Mouse (Mus musculus) hindbrain, embryonic 16.5 days (tissue): ENCODE data around the gene Vmn2r37. TPM values are rescaled to one million over a fixed set of nuclear protein-coding genes. Genes with fewer than 3 reads are reported as not detected.
"Not testable (repeated sequence)": the region's sequence is repeated elsewhere in the genome, so short reads cannot be mapped to it uniquely, and the experiment has no call there.

Source experiments
- ATAC-seq: fragments of 200-750 bp; cut with Nextera tagmentation; 2 replicates; pipeline ENCODE4 v1.8.0; 2017; ENCODE audit warnings: moderate TSS enrichment, moderate library complexity
- H3K27ac ChIP-seq: fragments of 300-500 bp; sonication (generic); 2 replicates; pipeline ENCODE4 v1.5.1; 2014; ENCODE audit warnings: low read depth, mild to moderate bottlenecking, control low read depth, low read length, moderate library complexity
- H3K27me3 ChIP-seq: fragments of 300-500 bp; sonication (generic); replicated peaks from 2 replicates; pipeline ENCODE4 v1.6.1; 2014; ENCODE audit warnings: low read length; ENCODE audit not compliant: control insufficient read depth, insufficient read depth
- H3K36me3 ChIP-seq: fragments of 300-500 bp; sonication (generic); 2 replicates; pipeline ENCODE4 v1.6.1; 2014; ENCODE audit warnings: mild to moderate bottlenecking, low read length, moderate library complexity, mixed read lengths; ENCODE audit not compliant: control insufficient read depth, insufficient read depth
- H3K4me1 ChIP-seq: fragments of 300-500 bp; sonication (generic); 2 replicates; pipeline ENCODE4 v1.6.1; 2014; ENCODE audit warnings: low read depth, low read length; ENCODE audit not compliant: control insufficient read depth, insufficient read depth
- H3K4me2 ChIP-seq: fragments of 300-500 bp; sonication (generic); 2 replicates; pipeline ENCODE4 v1.6.1; 2014; ENCODE audit warnings: mild to moderate bottlenecking, low read length, control low read depth, moderate library complexity
- H3K4me3 ChIP-seq: fragments of 300-500 bp; sonication (generic); 2 replicates; pipeline ENCODE4 v1.5.1; 2014; ENCODE audit warnings: mild to moderate bottlenecking, low read length, control low read depth, moderate library complexity
- H3K9ac ChIP-seq: fragments of 300-500 bp; sonication (generic); 2 replicates; pipeline ENCODE4 v1.6.1; 2014; ENCODE audit warnings: low read depth, mild to moderate bottlenecking, control low read depth, low read length, moderate library complexity
- H3K9me3 ChIP-seq: fragments of 300-500 bp; sonication (generic); 2 replicates; pipeline ENCODE4 v1.6.1; 2014; ENCODE audit warnings: mild to moderate bottlenecking, low read length, moderate library complexity; ENCODE audit not compliant: control insufficient read depth
- WGBS: fragments of 180-500 bp; shearing (Covaris S2); extraction: QIAGEN DNeasy Blood & Tissue Kit; methylation state at CpG from one replicate; pipeline ENCODE4 v1.1.7; 2014; 5-methylcytosine and 5-hydroxymethylcytosine counted together
- polyA plus RNA-seq: library from polyadenylated mRNA; unstranded; fragments of >200 nt; fragmentation: Nextera tagmentation; extraction: Ambion mirVana; gene quantifications from 2 replicates; pipeline ENCODE4 v1.2.1, GENCODE M21; 2015

Vmn2r37 gene
- polyA plus RNA-seq, result not detected in 2 replicates

DNA sequence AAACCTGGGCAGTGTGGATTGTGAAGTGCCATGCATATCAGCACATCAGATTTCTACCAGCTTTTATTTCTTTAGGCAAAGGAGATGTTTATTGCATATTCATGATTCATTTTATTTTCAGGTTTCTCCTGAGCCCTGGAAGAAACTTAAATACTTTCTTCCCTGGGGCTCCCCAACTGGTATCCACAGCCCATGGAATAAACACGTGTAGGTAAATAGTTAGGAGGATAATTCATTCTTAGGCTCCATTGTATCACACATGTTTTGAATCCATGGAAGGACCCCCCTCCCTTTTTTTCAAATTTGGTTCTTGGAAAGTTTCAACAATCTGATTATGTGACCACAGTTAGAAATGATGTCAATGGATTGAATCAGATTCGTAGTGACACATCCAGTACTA, at the start of gene Vmn2r37:
Gene Vmn2r37, minus strand, starts transcription at position 101 of the 400 bp plus-strand sequence.
- 67% methylated on average over 1 of the region's 2 CpGs for WGBS
- H3K36me3 ChIP-seq, H3K9ac ChIP-seq, ATAC-seq, H3K9me3 ChIP-seq, H3K4me1 ChIP-seq, H3K4me2 ChIP-seq, H3K4me3 ChIP-seq, H3K27me3 ChIP-seq, H3K27ac ChIP-seq: not testable (repeated sequence)

Other genes starting within 250 kb of the Vmn2r37 start
- not detected in 2 replicates for gene Vmn2r39, start 192.9 kb downstream of the Vmn2r37 start, polyA plus RNA-seq
- not detected in 2 replicates for gene Vmn2r38, start 125.8 kb downstream of the Vmn2r37 start, polyA plus RNA-seq